Mouse (Mus musculus) hindbrain, postnatal 0 days (tissue): ENCODE data around the gene Lst1. TPM values are rescaled to one million over a fixed set of nuclear protein-coding genes. Genes with fewer than 3 reads are reported as not detected.

Experiments
- ATAC-seq: fragments of 200-750 bp; cut with Nextera tagmentation; 2 replicates; pipeline ENCODE4 v1.8.0; 2017; ENCODE audit warnings: mild to moderate bottlenecking, moderate TSS enrichment, moderate library complexity
- DNase-seq: peaks from one replicate; pipeline ENCODE4 v3.0.0-alpha.2; 2015; ENCODE audit warnings: low spot score
- H3K27ac ChIP-seq: fragments of 300-500 bp; sonication (generic); 2 replicates; pipeline ENCODE4 v1.5.1; 2014; ENCODE audit warnings: mild to moderate bottlenecking
- H3K27me3 ChIP-seq: fragments of 300-500 bp; sonication (generic); 2 replicates; pipeline ENCODE4 v1.6.1; 2014; ENCODE audit warnings: low read length, mixed read lengths; ENCODE audit not compliant: insufficient read depth
- H3K36me3 ChIP-seq: fragments of 300-500 bp; sonication (generic); 2 replicates; pipeline ENCODE4 v1.6.1; 2014; ENCODE audit warnings: low read length, mixed read lengths; ENCODE audit not compliant: insufficient read depth
- H3K4me1 ChIP-seq: fragments of 300-500 bp; sonication (generic); 2 replicates; pipeline ENCODE4 v1.6.1; 2014; ENCODE audit warnings: antibody characterized with exemption, low read length, mixed read lengths; ENCODE audit not compliant: insufficient read depth
- H3K4me2 ChIP-seq: fragments of 300-500 bp; sonication (generic); 2 replicates; pipeline ENCODE4 v1.6.1; 2014; ENCODE audit warnings: low read depth, mild to moderate bottlenecking, low read length, moderate library complexity, mixed read lengths
- H3K4me3 ChIP-seq: fragments of 300-500 bp; sonication (generic); 2 replicates; pipeline ENCODE4 v1.5.1; 2014; ENCODE audit warnings: low read length
- H3K9ac ChIP-seq: fragments of 300-500 bp; sonication (generic); replicated peaks from 2 replicates; pipeline ENCODE4 v1.6.1; 2014; ENCODE audit warnings: mild to moderate bottlenecking, low read length, moderate library complexity, mixed read lengths
- H3K9me3 ChIP-seq: fragments of 300-500 bp; sonication (generic); 2 replicates; pipeline ENCODE4 v1.6.1; 2016; ENCODE audit warnings: low read length, mixed read lengths
- CTCF ChIP-seq: IDR thresholded peaks from 2 replicates; pipeline ENCODE4 v1.5.1; 2016; ENCODE audit warnings: antibody characterized with exemption, control low read depth, low read depth
- WGBS: fragments of 180-500 bp; shearing (Covaris S2); extraction: QIAGEN DNeasy Blood & Tissue Kit; methylation state at CpG from one replicate; pipeline ENCODE4 v1.1.7; 2014; 5-methylcytosine and 5-hydroxymethylcytosine counted together
- polyA plus RNA-seq: library from polyadenylated mRNA; unstranded; fragments of >200 nt; fragmentation: Nextera tagmentation; extraction: Ambion mirVana; gene quantifications from 2 replicates; pipeline ENCODE4 v1.2.1, GENCODE M21; 2015
- total RNA-seq: library from RNA; depleted of rRNA; stranded (reverse); fragments of >200 nt; gene quantifications from 2 replicates; pipeline ENCODE4 v1.2.3, GENCODE M21; 2014

Gene Lst1
- total and polyA plus RNA-seq, 2 experiments from 2014 or later, result 8.0 to 25.0 TPM

- no peak overlapping the region for H3K9ac ChIP-seq
- no peaks in the 10 kb centered on the region for H3K4me1 ChIP-seq
- no peaks in the 10 kb centered on the region for H3K27me3 ChIP-seq
- H3K36me3 ChIP-seq, result no peaks in the 10 kb centered on the region
- no peak overlapping the region for H3K4me2 ChIP-seq
- no peak for DNase-seq
- no peaks in the 10 kb centered on the region for H3K9me3 ChIP-seq
- H3K27ac ChIP-seq, result no peak overlapping the region
- WGBS, result 71% methylated on average over 12 of the region's 12 CpGs
- TF ChIP-seq CTCF, result no peak
- H3K4me3 ChIP-seq, result no peak overlapping the region
- no peak for ATAC-seq
Observed at GRCm38 (mm10) chr17:35209785-35210535, 21.7 kb upstream of the Lst1 start.

GRCm38 (mm10) chr17:35205380-35205769, 17.1 kb upstream of the Lst1 start:
- no peak for ATAC-seq
- no peak overlapping the region for H3K4me2 ChIP-seq
- H3K27me3 ChIP-seq, result peaks cover 8% of the 10 kb centered on the region; the same call in 1 of the 2 replicates
- TF ChIP-seq CTCF, result no peak
- no peaks in the 10 kb centered on the region for H3K36me3 ChIP-seq
- 59% methylated on average over 10 of the region's 10 CpGs for WGBS
- no peak overlapping the region for H3K27ac ChIP-seq
- DNase-seq, result no peak
- H3K4me3 ChIP-seq, result no peak overlapping the region
- no peaks in the 10 kb centered on the region for H3K4me1 ChIP-seq
- H3K9ac ChIP-seq, result no peak overlapping the region
- no peaks in the 10 kb centered on the region for H3K9me3 ChIP-seq

GRCm38 (mm10) chr17:35204494-35205379, 16.5 kb upstream of the Lst1 start, which contains the start of gene Lta:
Gene Lta, minus strand, starts transcription at chr17:35205351.
- no peak within 1 kb of the TSS for H3K4me2 ChIP-seq
- H3K4me3 ChIP-seq, result no peak within 1 kb of the TSS
- DNase-seq (no peak), ATAC-seq (no peak)
- WGBS, result 36% methylated on average over 20 of the region's 20 CpGs
- H3K9me3 ChIP-seq, result no peaks in the 10 kb centered on the region
- H3K27ac ChIP-seq, result no peak within 1 kb of the TSS
- TF ChIP-seq CTCF, result no peak
- no peaks in the 10 kb centered on the region for H3K36me3 ChIP-seq
- no peak within 1 kb of the TSS for H3K9ac ChIP-seq
- no peaks in the 10 kb centered on the region for H3K4me1 ChIP-seq
- peaks cover 8% of the 10 kb centered on the region; the same call in 1 of the 2 replicates for H3K27me3 ChIP-seq

GRCm38 (mm10) chr17:35202442-35202841, 14.2 kb upstream of the Lst1 start:
- WGBS, result 80% methylated on average over 4 of the region's 4 CpGs

GRCm38 (mm10) chr17:35201787-35202186, 13.5 kb upstream of the Lst1 start, which contains the start of gene Tnf:
Gene Tnf, minus strand, starts transcription at chr17:35202007.
- no peak for DNase-seq

More at GRCm38 (mm10) chr17:35202442-35202841, 14.2 kb upstream of the Lst1 start:
- H3K27me3 ChIP-seq, result peaks cover 8% of the 10 kb centered on the region; the same call in 1 of the 2 replicates
- H3K9me3 ChIP-seq, result no peaks in the 10 kb centered on the region
- no peaks in the 10 kb centered on the region for H3K36me3 ChIP-seq
- H3K4me2 ChIP-seq, result no peak overlapping the region
- DNase-seq, result no peak
- H3K27ac ChIP-seq, result no peak overlapping the region
- no peak overlapping the region for H3K4me3 ChIP-seq
- TF ChIP-seq CTCF, result no peak
- H3K4me1 ChIP-seq, result no peaks in the 10 kb centered on the region
- ATAC-seq, result no peak
- no peak overlapping the region for H3K9ac ChIP-seq

GRCm38 (mm10) chr17:35201128-35201527, 12.9 kb upstream of the Lst1 start:
- Histone ChIP-seq H3K27ac (no peak overlapping the region), H3K27me3 (peaks cover 12% of the 10 kb centered on the region), H3K9me3 (no peaks in the 10 kb centered on the region), H3K4me3 (no peak overlapping the region), H3K36me3 (no peaks in the 10 kb centered on the region), H3K4me1 (no peaks in the 10 kb centered on the region), H3K9ac (no peak overlapping the region), H3K4me2 (no peak overlapping the region)
- no peak for TF ChIP-seq CTCF
- 74% methylated on average over 11 of the region's 11 CpGs for WGBS
- DNase-seq (no peak), ATAC-seq (no peak)

More at GRCm38 (mm10) chr17:35201787-35202186, 13.5 kb upstream of the Lst1 start, which contains the start of gene Tnf:
- WGBS, result 41% methylated on average over 13 of the region's 13 CpGs
- TF ChIP-seq CTCF, result no peak
- Histone ChIP-seq H3K9ac (no peak within 1 kb of the TSS), H3K4me3 (no peak within 1 kb of the TSS), H3K9me3 (no peaks in the 10 kb centered on the region), H3K4me2 (no peak within 1 kb of the TSS), H3K36me3 (no peaks in the 10 kb centered on the region), H3K27ac (no peak within 1 kb of the TSS), H3K4me1 (no peaks in the 10 kb centered on the region), H3K27me3 (peaks cover 8% of the 10 kb centered on the region; the same call in 1 of the 2 replicates)
- no peak for ATAC-seq
